Mouse (Mus musculus): ENCODE data around the gene Orm3.

DNA sequence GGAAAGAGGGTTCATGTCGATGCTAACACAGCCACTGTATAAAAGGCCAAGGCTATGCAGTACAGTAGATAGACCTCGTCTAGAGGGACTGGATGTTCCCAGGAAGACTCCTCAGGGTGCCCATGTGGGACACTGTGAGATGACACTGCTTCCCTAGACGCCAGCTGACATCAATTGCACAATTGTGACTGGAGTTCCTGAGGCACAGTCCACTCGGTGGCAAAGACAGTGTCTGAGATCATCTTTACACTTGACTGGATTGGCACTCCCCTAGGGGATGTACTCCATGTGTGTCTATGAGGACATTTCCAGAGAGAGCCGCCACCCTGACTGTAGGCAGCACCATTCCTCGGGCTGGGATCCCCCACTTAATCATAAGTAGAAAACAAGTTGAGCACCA is 7.4 kb upstream of the Orm3 start:
- TF ChIP-seq CTCF (IDR thresholded peaks at IDR 0.05; ENCODE audit: low read depth): no peak
- no peak for TF ChIP-seq EP300 (optimal IDR thresholded peaks at IDR 0.05)

All from stomach, postnatal 0 days (tissue).